Mouse (Mus musculus): ENCODE data around the gene Scnn1g. TPM values are rescaled to one million over a fixed set of nuclear protein-coding genes. Genes with fewer than 3 reads are reported as not detected.

Scnn1g gene
- polyA plus RNA-seq, 1 experiment from 2014 or later = not detected

- Histone ChIP-seq H3K4me1 (ENCODE audit: control insufficient read depth, insufficient read depth, low read depth, low read length) (no peaks in the 10 kb centered on the region), H3K27ac (ENCODE audit: low read depth, low read length) (no peak overlapping the region), H3K36me3 (ENCODE audit: control insufficient read depth, insufficient read depth, low read length) (no peaks in the 10 kb centered on the region), H3K9ac (ENCODE audit: low read depth, low read length) (no peak overlapping the region), H3K9me3 (ENCODE audit: control insufficient read depth, low read length) (no peaks in the 10 kb centered on the region), H3K27me3 (replicated peaks; ENCODE audit: control insufficient read depth, insufficient read depth, low read length) (no peaks in the 10 kb centered on the region), H3K4me2 (ENCODE audit: low read length) (no peak overlapping the region), H3K4me3 (ENCODE audit: low read length) (no peak overlapping the region)
- 78% methylated on average over 4 of the region's 4 CpGs for WGBS
- ATAC-seq = no peak
These were observed 29.0 kb downstream of the Scnn1g start for GRCm38 (mm10) chr7:121763328-121763727.

GRCm38 (mm10) chr7:121767900-121768299, 33.6 kb downstream of the Scnn1g start:
- Histone ChIP-seq H3K27ac (ENCODE audit: low read depth, low read length) (no peak overlapping the region), H3K4me2 (ENCODE audit: low read length) (no peak overlapping the region), H3K36me3 (ENCODE audit: control insufficient read depth, insufficient read depth, low read length) (no peaks in the 10 kb centered on the region), H3K4me3 (ENCODE audit: low read length) (no peak overlapping the region), H3K27me3 (replicated peaks; ENCODE audit: control insufficient read depth, insufficient read depth, low read length) (no peaks in the 10 kb centered on the region), H3K9me3 (ENCODE audit: control insufficient read depth, low read length) (no peaks in the 10 kb centered on the region), H3K9ac (ENCODE audit: low read depth, low read length) (no peak overlapping the region), H3K4me1 (ENCODE audit: control insufficient read depth, insufficient read depth, low read depth, low read length) (no peaks in the 10 kb centered on the region)
- WGBS = 81% methylated on average over 3 of the region's 3 CpGs
- no peak for ATAC-seq

GRCm38 (mm10) chr7:121768983-121769382, 34.7 kb downstream of the Scnn1g start:
- no peaks in the 10 kb centered on the region for H3K4me1 ChIP-seq (ENCODE audit: control insufficient read depth, insufficient read depth, low read depth, low read length)
- H3K27ac ChIP-seq (ENCODE audit: low read depth, low read length) = no peak overlapping the region
- H3K9me3 ChIP-seq (ENCODE audit: control insufficient read depth, low read length) = no peaks in the 10 kb centered on the region
- no peak overlapping the region for H3K4me2 ChIP-seq (ENCODE audit: low read length)
- H3K27me3 ChIP-seq (replicated peaks; ENCODE audit: control insufficient read depth, insufficient read depth, low read length) = no peaks in the 10 kb centered on the region
- no peak overlapping the region for H3K9ac ChIP-seq (ENCODE audit: low read depth, low read length)
- H3K36me3 ChIP-seq (ENCODE audit: control insufficient read depth, insufficient read depth, low read length) = no peaks in the 10 kb centered on the region
- ATAC-seq = no peak
- H3K4me3 ChIP-seq (ENCODE audit: low read length) = no peak overlapping the region
- WGBS = 88% methylated on average over 9 of the region's 9 CpGs

- no peak for ATAC-seq
- no peak overlapping the region for H3K9ac ChIP-seq (ENCODE audit: low read depth, low read length)
- H3K27ac ChIP-seq (ENCODE audit: low read depth, low read length) = no peak overlapping the region
- no peak overlapping the region for H3K4me2 ChIP-seq (ENCODE audit: low read length)
- H3K27me3 ChIP-seq (replicated peaks; ENCODE audit: control insufficient read depth, insufficient read depth, low read length) = no peaks in the 10 kb centered on the region
- no peaks in the 10 kb centered on the region for H3K36me3 ChIP-seq (ENCODE audit: control insufficient read depth, insufficient read depth, low read length)
- no peak overlapping the region for H3K4me3 ChIP-seq (ENCODE audit: low read length)
- 72% methylated on average over 1 of the region's 1 CpGs for WGBS
- H3K9me3 ChIP-seq (ENCODE audit: control insufficient read depth, low read length) = no peaks in the 10 kb centered on the region
- H3K4me1 ChIP-seq (ENCODE audit: control insufficient read depth, insufficient read depth, low read depth, low read length) = no peaks in the 10 kb centered on the region
These were observed 44.3 kb downstream of the Scnn1g start for GRCm38 (mm10) chr7:121778553-121778952.

- no peaks in the 10 kb centered on the region for H3K27me3 ChIP-seq (replicated peaks; ENCODE audit: control insufficient read depth, insufficient read depth, low read length)
- ATAC-seq = no peak
These were observed 44.7 kb downstream of the Scnn1g start for GRCm38 (mm10) chr7:121778980-121779379.

GRCm38 (mm10) chr7:121779409-121779808, 45.1 kb downstream of the Scnn1g start:
- ATAC-seq = no peak

More at GRCm38 (mm10) chr7:121778980-121779379, 44.7 kb downstream of the Scnn1g start:
- Histone ChIP-seq H3K9me3 (ENCODE audit: control insufficient read depth, low read length) (no peaks in the 10 kb centered on the region), H3K36me3 (ENCODE audit: control insufficient read depth, insufficient read depth, low read length) (no peaks in the 10 kb centered on the region), H3K4me3 (ENCODE audit: low read length) (no peak overlapping the region), H3K27ac (ENCODE audit: low read depth, low read length) (no peak overlapping the region), H3K4me2 (ENCODE audit: low read length) (no peak overlapping the region), H3K9ac (ENCODE audit: low read depth, low read length) (no peak overlapping the region), H3K4me1 (ENCODE audit: control insufficient read depth, insufficient read depth, low read depth, low read length) (no peaks in the 10 kb centered on the region)
- WGBS = 89% methylated on average over 3 of the region's 3 CpGs

GRCm38 (mm10) chr7:121782188-121782909, 48.1 kb downstream of the Scnn1g start:
- no peaks in the 10 kb centered on the region for H3K27me3 ChIP-seq (replicated peaks; ENCODE audit: control insufficient read depth, insufficient read depth, low read length)
- no peak overlapping the region for H3K9ac ChIP-seq (ENCODE audit: low read depth, low read length)
- no peaks in the 10 kb centered on the region for H3K36me3 ChIP-seq (ENCODE audit: control insufficient read depth, insufficient read depth, low read length)
- no peak overlapping the region for H3K4me3 ChIP-seq (ENCODE audit: low read length)
- no peak overlapping the region for H3K4me2 ChIP-seq (ENCODE audit: low read length)
- no peaks in the 10 kb centered on the region for H3K9me3 ChIP-seq (ENCODE audit: control insufficient read depth, low read length)
- H3K27ac ChIP-seq (ENCODE audit: low read depth, low read length) = no peak overlapping the region
- no peaks in the 10 kb centered on the region for H3K4me1 ChIP-seq (ENCODE audit: control insufficient read depth, insufficient read depth, low read depth, low read length)
- ATAC-seq = no peak
- WGBS = 66% methylated on average over 3 of the region's 3 CpGs

More at GRCm38 (mm10) chr7:121779409-121779808, 45.1 kb downstream of the Scnn1g start:
- Histone ChIP-seq H3K27me3 (replicated peaks; ENCODE audit: control insufficient read depth, insufficient read depth, low read length) (no peaks in the 10 kb centered on the region), H3K4me2 (ENCODE audit: low read length) (no peak overlapping the region), H3K9ac (ENCODE audit: low read depth, low read length) (no peak overlapping the region), H3K4me3 (ENCODE audit: low read length) (no peak overlapping the region), H3K9me3 (ENCODE audit: control insufficient read depth, low read length) (no peaks in the 10 kb centered on the region), H3K4me1 (ENCODE audit: control insufficient read depth, insufficient read depth, low read depth, low read length) (no peaks in the 10 kb centered on the region), H3K27ac (ENCODE audit: low read depth, low read length) (no peak overlapping the region), H3K36me3 (ENCODE audit: control insufficient read depth, insufficient read depth, low read length) (no peaks in the 10 kb centered on the region)

GRCm38 (mm10) chr7:121785651-121786228, 51.5 kb downstream of the Scnn1g start:
- Histone ChIP-seq H3K9ac (ENCODE audit: low read depth, low read length) (no peak overlapping the region), H3K4me1 (ENCODE audit: control insufficient read depth, insufficient read depth, low read depth, low read length) (no peaks in the 10 kb centered on the region), H3K4me3 (ENCODE audit: low read length) (no peak overlapping the region), H3K27me3 (replicated peaks; ENCODE audit: control insufficient read depth, insufficient read depth, low read length) (no peaks in the 10 kb centered on the region), H3K36me3 (ENCODE audit: control insufficient read depth, insufficient read depth, low read length) (no peaks in the 10 kb centered on the region), H3K27ac (ENCODE audit: low read depth, low read length) (no peak overlapping the region), H3K9me3 (ENCODE audit: control insufficient read depth, low read length) (no peaks in the 10 kb centered on the region), H3K4me2 (ENCODE audit: low read length) (no peak overlapping the region)
- 67% methylated on average over 8 of the region's 8 CpGs for WGBS
- ATAC-seq = 0 out of 2 replicates have a peak, but pooled peaks have one; percentile 50

GRCm38 (mm10) chr7:121797781-121798180, 63.5 kb downstream of the Scnn1g start:
- 85% methylated on average over 9 of the region's 9 CpGs for WGBS
- ATAC-seq = no peak

More at GRCm38 (mm10) chr7:121797781-121798180, 63.5 kb downstream of the Scnn1g start:
- H3K4me2 ChIP-seq (ENCODE audit: low read length) = no peak overlapping the region
- H3K9me3 ChIP-seq (ENCODE audit: control insufficient read depth, low read length) = no peaks in the 10 kb centered on the region
- no peaks in the 10 kb centered on the region for H3K36me3 ChIP-seq (ENCODE audit: control insufficient read depth, insufficient read depth, low read length)
- no peaks in the 10 kb centered on the region for H3K27me3 ChIP-seq (replicated peaks; ENCODE audit: control insufficient read depth, insufficient read depth, low read length)
- no peak overlapping the region for H3K27ac ChIP-seq (ENCODE audit: low read depth, low read length)
- H3K9ac ChIP-seq (ENCODE audit: low read depth, low read length) = no peak overlapping the region
- no peak overlapping the region for H3K4me3 ChIP-seq (ENCODE audit: low read length)
- H3K4me1 ChIP-seq (ENCODE audit: control insufficient read depth, insufficient read depth, low read depth, low read length) = no peaks in the 10 kb centered on the region
